Mouse (Mus musculus) MEL (cell line): ENCODE measurements around the gene Slc16a3. TPM values are rescaled to one million over a fixed set of nuclear protein-coding genes. Genes with fewer than 3 reads are reported as not detected.

Experiments
- DNase-seq: peaks from one replicate; pipeline ENCODE4 v3.0.0; 2011; ENCODE audit warnings: low read depth, low spot score
- H3K27ac ChIP-seq: 2 replicates; pipeline ENCODE4 v1.5.1; 2012; ENCODE audit warnings: low read depth, mild to moderate bottlenecking, control low read depth, low read length, moderate library complexity; ENCODE audit not compliant: control insufficient read depth
- H3K27me3 ChIP-seq, 2 experiments: fragments of 150-350 bp in 1 of 2; sonication (generic) in 1 of 2; 2 replicates each; pipeline ENCODE4 v1.6.1; 2012; ENCODE audit warnings: low read length in 2 of 2, mild to moderate bottlenecking in 2 of 2, improper control_type of control experiment in 1 of 2, moderate library complexity in 1 of 2; ENCODE audit not compliant: insufficient read depth in 2 of 2, control insufficient read depth in 1 of 2
- H3K36me3 ChIP-seq, 2 experiments: 2 replicates each; pipeline ENCODE4 v1.6.1; 2012 to 2014; ENCODE audit warnings: low read length in 2 of 2, improper control_type of control experiment in 1 of 2, inconsistent platforms in 1 of 2, mild to moderate bottlenecking in 1 of 2; ENCODE audit not compliant: insufficient read depth in 2 of 2, control insufficient read depth in 1 of 2
- H3K4me1 ChIP-seq, 2 experiments: fragments of 150-350 bp in 1 of 2; sonication (generic) in 1 of 2; 2 replicates each; pipeline ENCODE4 v1.6.1; 2012; ENCODE audit warnings: low read length in 2 of 2, improper control_type of control experiment in 1 of 2, mild to moderate bottlenecking in 1 of 2; ENCODE audit not compliant: insufficient read depth in 2 of 2, control insufficient read depth in 1 of 2
- H3K4me3 ChIP-seq, 2 experiments: fragments of 150-350 bp in 1 of 2; sonication (generic) in 1 of 2; 2 replicates each; pipeline ENCODE4 v1.5.1; 2012; ENCODE audit warnings: low read depth in 2 of 2, low read length in 2 of 2, mild to moderate bottlenecking in 2 of 2, moderate library complexity in 2 of 2, control low read depth in 1 of 2, improper control_type of control experiment in 1 of 2; ENCODE audit not compliant: control insufficient read depth in 1 of 2, insufficient read depth in 1 of 2
- H3K79me2 ChIP-seq: 2 replicates; pipeline ENCODE4 v1.6.1; 2012; ENCODE audit warnings: mild to moderate bottlenecking, low read length, moderate library complexity; ENCODE audit not compliant: control insufficient read depth, poor library complexity, insufficient read depth
- H3K9ac ChIP-seq: 2 replicates; pipeline ENCODE4 v1.6.1; 2012; ENCODE audit warnings: low read depth, mild to moderate bottlenecking, control low read depth, low read length, moderate library complexity; ENCODE audit not compliant: control insufficient read depth, poor library complexity, severe bottlenecking
- H3K9me3 ChIP-seq: fragments of 150-350 bp; sonication (generic); replicated peaks from 2 replicates; pipeline ENCODE4 v1.6.1; 2012; ENCODE audit warnings: mild to moderate bottlenecking, low read length, improper control_type of control experiment, moderate library complexity; ENCODE audit not compliant: insufficient read depth
- BHLHE40 ChIP-seq: IDR thresholded peaks from 2 replicates; pipeline ENCODE4 v1.6.1; 2012; ENCODE audit warnings: low read depth, mild to moderate bottlenecking, inconsistent platforms, low read length, improper control_type of control experiment, borderline replicate concordance
- EP300 ChIP-seq, 2 experiments: IDR thresholded peaks; 2 replicates each; pipeline ENCODE4 v1.6.1; 2011; ENCODE audit warnings: improper control_type of control experiment in 2 of 2, low read length in 2 of 2, low read depth in 1 of 2, mild to moderate bottlenecking in 1 of 2
- GABPA ChIP-seq: IDR thresholded peaks from 2 replicates; pipeline ENCODE4 v1.6.1; 2012; ENCODE audit warnings: low read depth, mild to moderate bottlenecking, inconsistent platforms, low read length, improper control_type of control experiment, moderate library complexity
- GATA1 ChIP-seq: IDR thresholded peaks from 2 replicates; pipeline ENCODE4 v1.6.1; 2011; ENCODE audit warnings: low read depth, low read length, improper control_type of control experiment
- KAT2A ChIP-seq: conservative IDR thresholded peaks from 2 replicates; pipeline ENCODE4 v1.6.1; 2012; ENCODE audit warnings: low read depth, low read length, improper control_type of control experiment, inconsistent platforms
- MAX ChIP-seq: IDR thresholded peaks from 2 replicates; pipeline ENCODE4 v1.6.1; 2011; ENCODE audit warnings: low read length, improper control_type of control experiment
- MAZ ChIP-seq: IDR thresholded peaks from 2 replicates; pipeline ENCODE4 v1.6.1; 2012; ENCODE audit warnings: low read depth, mild to moderate bottlenecking, inconsistent platforms, low read length, improper control_type of control experiment
- MEF2A ChIP-seq: IDR thresholded peaks from 2 replicates; pipeline ENCODE4 v1.6.1; 2014; ENCODE audit warnings: low read depth, mild to moderate bottlenecking, inconsistent platforms, low read length, improper control_type of control experiment; ENCODE audit not compliant: poor library complexity, insufficient replicate concordance, severe bottlenecking; ENCODE audit errors: extremely low read depth
- MYB ChIP-seq: IDR thresholded peaks from 2 replicates; pipeline ENCODE4 v1.6.1; 2011; ENCODE audit warnings: mild to moderate bottlenecking, low read depth, low read length, improper control_type of control experiment
- NELFE ChIP-seq: IDR thresholded peaks from 2 replicates; pipeline ENCODE4 v1.6.1; 2011; ENCODE audit warnings: low read depth, low read length, improper control_type of control experiment
- NRF1 ChIP-seq: IDR thresholded peaks from 2 replicates; pipeline ENCODE4 v1.6.1; 2014; ENCODE audit warnings: low read depth, mild to moderate bottlenecking, inconsistent platforms, low read length, improper control_type of control experiment, moderate library complexity; ENCODE audit not compliant: poor library complexity, insufficient read depth, severe bottlenecking
- POLR2A ChIP-seq, 2 experiments: IDR thresholded peaks; 2 replicates each; pipeline ENCODE4 v1.6.1; 2011 to 2012; ENCODE audit warnings: low read length in 2 of 2, mild to moderate bottlenecking in 2 of 2, control low read depth in 1 of 2, improper control_type of control experiment in 1 of 2, low read depth in 1 of 2, moderate library complexity in 1 of 2; ENCODE audit not compliant: control insufficient read depth in 1 of 2, insufficient read depth in 1 of 2, poor library complexity in 1 of 2
- POLR2AphosphoS2 ChIP-seq: IDR thresholded peaks from 2 replicates; pipeline ENCODE4 v1.6.1; 2011; ENCODE audit warnings: low read length, improper control_type of control experiment
- RCOR1 ChIP-seq: IDR thresholded peaks from 2 replicates; pipeline ENCODE4 v1.6.1; 2012; ENCODE audit warnings: low read depth, mild to moderate bottlenecking, inconsistent platforms, low read length, improper control_type of control experiment
- SIN3A ChIP-seq: IDR thresholded peaks from 2 replicates; pipeline ENCODE4 v1.6.1; 2012; ENCODE audit warnings: low read length, improper control_type of control experiment, inconsistent platforms
- TAL1 ChIP-seq: IDR thresholded peaks from 2 replicates; pipeline ENCODE4 v1.6.1; 2012; ENCODE audit warnings: mild to moderate bottlenecking, inconsistent platforms, low read length, moderate library complexity, mixed read lengths
- UBTF ChIP-seq: IDR thresholded peaks from 2 replicates; pipeline ENCODE4 v1.6.1; 2012; ENCODE audit warnings: low read depth, mild to moderate bottlenecking, inconsistent platforms, low read length, improper control_type of control experiment, moderate library complexity, borderline replicate concordance; ENCODE audit not compliant: insufficient read depth
- USF1 ChIP-seq: IDR thresholded peaks from 2 replicates; pipeline ENCODE4 v1.6.1; 2014; ENCODE audit warnings: low read depth, mild to moderate bottlenecking, inconsistent platforms, low read length, improper control_type of control experiment, moderate library complexity
- USF2 ChIP-seq, 2 experiments: IDR thresholded peaks; 2 replicates each; pipeline ENCODE4 v1.6.1; 2011 to 2012; ENCODE audit warnings: improper control_type of control experiment in 2 of 2, low read length in 2 of 2, borderline replicate concordance in 1 of 2, inconsistent platforms in 1 of 2, low read depth in 1 of 2, mild to moderate bottlenecking in 1 of 2; ENCODE audit not compliant: insufficient read depth in 1 of 2
- ZC3H11A ChIP-seq: IDR thresholded peaks from 2 replicates; pipeline ENCODE4 v1.6.1; 2012; ENCODE audit warnings: low read depth, mild to moderate bottlenecking, inconsistent platforms, low read length, improper control_type of control experiment
- ZKSCAN1 ChIP-seq: IDR thresholded peaks from 2 replicates; pipeline ENCODE4 v1.6.1; 2012; ENCODE audit warnings: low read depth, mild to moderate bottlenecking, inconsistent platforms, low read length, improper control_type of control experiment, moderate library complexity
- ZMIZ1 ChIP-seq: IDR thresholded peaks from 2 replicates; pipeline ENCODE4 v1.6.1; 2012; ENCODE audit warnings: low read depth, mild to moderate bottlenecking, inconsistent platforms, low read length, improper control_type of control experiment, moderate library complexity
- ZNF384 ChIP-seq: IDR thresholded peaks from 2 replicates; pipeline ENCODE4 v1.6.1; 2012; ENCODE audit warnings: low read depth, mild to moderate bottlenecking, inconsistent platforms, low read length, improper control_type of control experiment
- polyA plus RNA-seq, 2 experiments: library from polyadenylated mRNA; stranded (reverse) in 1 of 2; unstranded in 1 of 2; fragments of >175 nt in 1 of 2; fragments of >200 nt in 1 of 2; gene quantifications; 2 replicates each; pipeline versions ENCODE4 v1.2.1 to v1.2.4; 2012; ENCODE audit warnings: low replicate concordance in 2 of 2, low read depth in 1 of 2; ENCODE audit not compliant: insufficient read length in 2 of 2, insufficient read depth in 1 of 2, missing spikeins in 1 of 2
- total RNA-seq: library from RNA; depleted of rRNA; stranded (reverse); fragments of 300-350 nt; gene quantifications from 2 replicates; pipeline ENCODE4 v1.2.3, GENCODE M21; 2012

Slc16a3 gene
- total and polyA plus RNA-seq, 3 experiments = 85.7 to 610 (median 570) TPM

GRCm38 (mm10) chr11:120951731-120952730 lies 3.8 kb downstream of the Slc16a3 start:
- no peak overlapping the region for H3K27ac ChIP-seq
- peaks cover 9 to 18% of the 10 kb centered on the region in 2 experiments for H3K36me3 ChIP-seq
- H3K9ac ChIP-seq = peak overlapping the region; percentile 15
- H3K27me3 ChIP-seq = no peaks in the 10 kb centered on the region
- H3K9me3 ChIP-seq = no peaks in the 10 kb centered on the region
- H3K79me2 ChIP-seq = peaks cover 58% of the 10 kb centered on the region
- peak overlapping the region; percentile 6 to 57; a peak in 1 of 4 replicates for H3K4me3 ChIP-seq
- DNase-seq = peak; percentile 46
- 0 out of 4 replicates have a peak, but pooled peaks have one; percentile 8 to 15 for TF ChIP-seq EP300 (IDR thresholded peaks at IDR 0.05; ENCODE audit: low read depth in 1 of 2, low read length in 2 of 2)
- no peak; the same call in 1 of the 2 replicates for TF ChIP-seq ZMIZ1
- 0 out of 2 replicates have a peak, but pooled peaks have one; percentile 30 for TF ChIP-seq USF1
- TF ChIP-seq MAX = no peak
- no peak for TF ChIP-seq MEF2A
- TF ChIP-seq GABPA = no peak; the same call in 1 of the 2 replicates
- no peak; the same call in 1 of the 2 replicates for TF ChIP-seq SIN3A
- TF ChIP-seq POLR2A (IDR thresholded peaks at IDR 0.05; ENCODE audit: control insufficient read depth in 1 of 2, insufficient read depth in 1 of 2, low read depth in 1 of 2, low read length in 2 of 2, poor library complexity in 1 of 2) = peak in 1 of 2 experiments; percentile 17; a peak in 1 of 4 replicates
- TF ChIP-seq KAT2A = no peak
- no peak for TF ChIP-seq TAL1
- no peak for TF ChIP-seq NRF1
- TF ChIP-seq MYB = no peak
- no peak; the same call in 1 of the 2 replicates for TF ChIP-seq ZNF384
- TF ChIP-seq GATA1 = no peak
- H3K4me1 ChIP-seq = peaks cover 4 to 24% of the 10 kb centered on the region in 2 experiments

GRCm38 (mm10) chr11:120954936-120955335 lies 6.7 kb downstream of the Slc16a3 start:
- no peak overlapping the region for H3K9ac ChIP-seq
- no peaks in the 10 kb centered on the region for H3K9me3 ChIP-seq
- H3K27ac ChIP-seq = no peak overlapping the region
- H3K4me1 ChIP-seq = peaks cover 4 to 32% of the 10 kb centered on the region in 2 experiments
- no peak for DNase-seq
- peaks cover 20 to 29% of the 10 kb centered on the region in 2 experiments for H3K36me3 ChIP-seq
- H3K79me2 ChIP-seq = peaks cover 48% of the 10 kb centered on the region
- TF ChIP-seq ZC3H11A (no peak), UBTF (no peak), ZKSCAN1 (no peak), USF2 (IDR thresholded peaks at IDR 0.05; ENCODE audit: borderline replicate concordance in 1 of 2, insufficient read depth in 1 of 2, low read depth in 1 of 2, low read length in 2 of 2) (no peak), EP300 (IDR thresholded peaks at IDR 0.05; ENCODE audit: low read depth in 1 of 2, low read length in 2 of 2) (no peak), RCOR1 (no peak), POLR2A (IDR thresholded peaks at IDR 0.05; ENCODE audit: control insufficient read depth in 1 of 2, insufficient read depth in 1 of 2, low read depth in 1 of 2, low read length in 2 of 2, poor library complexity in 1 of 2) (no peak), MAZ (no peak), NELFE (no peak), POLR2AphosphoS2 (no peak), BHLHE40 (no peak)
- H3K4me3 ChIP-seq = no peak overlapping the region
- H3K27me3 ChIP-seq = no peaks in the 10 kb centered on the region
